Mouse (Mus musculus): ENCODE data around the gene Gabarap. TPM values are rescaled to one million over a fixed set of nuclear protein-coding genes. Genes with fewer than 3 reads are reported as not detected.
A peak's percentile ranks its signal among the peaks of the same experiment; 100 is the strongest.

The Gabarap gene
- polyA plus RNA-seq, 1 experiment from 2014 or later: 590 TPM

- no peak for ATAC-seq (ENCODE audit: low read depth)
- Histone ChIP-seq H3K27ac (replicated peaks; ENCODE audit: low read depth, low read length) (0 out of 2 replicates have a peak overlapping the region, but pooled peaks have one; percentile 92), H3K36me3 (ENCODE audit: control insufficient read depth, insufficient read depth, low read length) (peaks cover 49% of the 10 kb centered on the region), H3K9me3 (ENCODE audit: control insufficient read depth, low read length) (no peaks in the 10 kb centered on the region), H3K4me2 (ENCODE audit: low read depth, low read length) (peak overlapping the region; percentile 85), H3K9ac (ENCODE audit: low read depth, low read length) (peak overlapping the region; percentile 85), H3K4me3 (ENCODE audit: low read depth, low read length) (peak overlapping the region; percentile 70), H3K27me3 (replicated peaks; ENCODE audit: control insufficient read depth, insufficient read depth, low read length) (no peaks in the 10 kb centered on the region), H3K4me1 (ENCODE audit: control insufficient read depth, insufficient read depth, low read length) (peaks cover 11% of the 10 kb centered on the region)
- no peak for DNase-seq (ENCODE audit: low spot score)
- WGBS: 86% methylated on average over 10 of the region's 10 CpGs
Measured at GRCm38 (mm10) chr11:69992396-69992795, 1.5 kb downstream of the Gabarap start.

- ATAC-seq (ENCODE audit: low read depth): no peak
- DNase-seq (ENCODE audit: low spot score): no peak
- H3K4me3 ChIP-seq (ENCODE audit: low read depth, low read length): peak overlapping the region; percentile 70; the same call in 1 of the 2 replicates
- H3K4me1 ChIP-seq (ENCODE audit: control insufficient read depth, insufficient read depth, low read length): peaks cover 14% of the 10 kb centered on the region
- WGBS: 88% methylated on average over 3 of the region's 3 CpGs
- H3K27ac ChIP-seq (replicated peaks; ENCODE audit: low read depth, low read length): no peak overlapping the region
- no peaks in the 10 kb centered on the region for H3K27me3 ChIP-seq (replicated peaks; ENCODE audit: control insufficient read depth, insufficient read depth, low read length)
- H3K36me3 ChIP-seq (ENCODE audit: control insufficient read depth, insufficient read depth, low read length): peaks cover 46% of the 10 kb centered on the region
- H3K9me3 ChIP-seq (ENCODE audit: control insufficient read depth, low read length): no peaks in the 10 kb centered on the region
- H3K9ac ChIP-seq (ENCODE audit: low read depth, low read length): peak overlapping the region; percentile 85; the same call in 1 of the 2 replicates
- peak overlapping the region; percentile 85 for H3K4me2 ChIP-seq (ENCODE audit: low read depth, low read length)
Measured at GRCm38 (mm10) chr11:69992932-69993331, 2.0 kb downstream of the Gabarap start.

- Histone ChIP-seq H3K36me3 (ENCODE audit: control insufficient read depth, insufficient read depth, low read length) (peaks cover 46% of the 10 kb centered on the region), H3K9me3 (ENCODE audit: control insufficient read depth, low read length) (no peaks in the 10 kb centered on the region), H3K4me2 (ENCODE audit: low read depth, low read length) (peak overlapping the region; percentile 35), H3K9ac (ENCODE audit: low read depth, low read length) (no peak overlapping the region), H3K27me3 (replicated peaks; ENCODE audit: control insufficient read depth, insufficient read depth, low read length) (no peaks in the 10 kb centered on the region), H3K4me1 (ENCODE audit: control insufficient read depth, insufficient read depth, low read length) (peaks cover 17% of the 10 kb centered on the region), H3K4me3 (ENCODE audit: low read depth, low read length) (peak overlapping the region; percentile 64), H3K27ac (replicated peaks; ENCODE audit: low read depth, low read length) (no peak overlapping the region; the same call in 1 of the 2 replicates)
- DNase-seq (ENCODE audit: low spot score) (no peak), ATAC-seq (ENCODE audit: low read depth) (no peak)
- 87% methylated on average over 11 of the region's 11 CpGs for WGBS
Measured at GRCm38 (mm10) chr11:69994401-69995090, 3.6 kb downstream of the Gabarap start.

GRCm38 (mm10) chr11:69995391-69995960 is 4.5 kb downstream of the Gabarap start, which contains the start of gene Phf23:
TSS of gene Phf23 (plus strand) at chr11:69995777.
- under 1% methylated on average over 36 of the region's 36 CpGs for WGBS
- H3K4me3 ChIP-seq (ENCODE audit: low read depth, low read length): peak within 1 kb of the TSS; percentile 64
- H3K9ac ChIP-seq (ENCODE audit: low read depth, low read length): peak within 1 kb of the TSS; percentile 96
- H3K36me3 ChIP-seq (ENCODE audit: control insufficient read depth, insufficient read depth, low read length): peaks cover 46% of the 10 kb centered on the region
- ATAC-seq (ENCODE audit: low read depth): peak; percentile 86
- H3K4me2 ChIP-seq (ENCODE audit: low read depth, low read length): peak within 1 kb of the TSS; percentile 49
- H3K27me3 ChIP-seq (replicated peaks; ENCODE audit: control insufficient read depth, insufficient read depth, low read length): no peaks in the 10 kb centered on the region
- peak; percentile 100 for DNase-seq (ENCODE audit: low spot score)
- peaks cover 16% of the 10 kb centered on the region for H3K4me1 ChIP-seq (ENCODE audit: control insufficient read depth, insufficient read depth, low read length)
- H3K27ac ChIP-seq (replicated peaks; ENCODE audit: low read depth, low read length): peak within 1 kb of the TSS; percentile 98
- H3K9me3 ChIP-seq (ENCODE audit: control insufficient read depth, low read length): no peaks in the 10 kb centered on the region

GRCm38 (mm10) chr11:69996161-69997061 is 5.5 kb downstream of the Gabarap start:
- Histone ChIP-seq H3K9ac (ENCODE audit: low read depth, low read length) (peak overlapping the region; percentile 96), H3K27ac (replicated peaks; ENCODE audit: low read depth, low read length) (peak overlapping the region; percentile 98), H3K9me3 (ENCODE audit: control insufficient read depth, low read length) (no peaks in the 10 kb centered on the region), H3K4me2 (ENCODE audit: low read depth, low read length) (peak overlapping the region; percentile 49), H3K36me3 (ENCODE audit: control insufficient read depth, insufficient read depth, low read length) (peaks cover 46% of the 10 kb centered on the region), H3K4me3 (ENCODE audit: low read depth, low read length) (peak overlapping the region; percentile 64), H3K4me1 (ENCODE audit: control insufficient read depth, insufficient read depth, low read length) (peaks cover 17% of the 10 kb centered on the region), H3K27me3 (replicated peaks; ENCODE audit: control insufficient read depth, insufficient read depth, low read length) (no peaks in the 10 kb centered on the region)
- DNase-seq (ENCODE audit: low spot score) (peak; percentile 84), ATAC-seq (ENCODE audit: low read depth) (peak; percentile 0; the same call in 1 of the 2 replicates)
- WGBS: under 1% methylated on average over 40 of the region's 66 CpGs

- no peaks in the 10 kb centered on the region for H3K9me3 ChIP-seq (ENCODE audit: control insufficient read depth, low read length)
- H3K4me3 ChIP-seq (ENCODE audit: low read depth, low read length): peak overlapping the region; percentile 64
- H3K4me2 ChIP-seq (ENCODE audit: low read depth, low read length): peak overlapping the region; percentile 49
- ATAC-seq (ENCODE audit: low read depth) (peak; percentile 53), DNase-seq (ENCODE audit: low spot score) (peak; percentile 92)
- peaks cover 46% of the 10 kb centered on the region for H3K36me3 ChIP-seq (ENCODE audit: control insufficient read depth, insufficient read depth, low read length)
- peak overlapping the region; percentile 96 for H3K9ac ChIP-seq (ENCODE audit: low read depth, low read length)
- peaks cover 23% of the 10 kb centered on the region for H3K4me1 ChIP-seq (ENCODE audit: control insufficient read depth, insufficient read depth, low read length)
- H3K27me3 ChIP-seq (replicated peaks; ENCODE audit: control insufficient read depth, insufficient read depth, low read length): no peaks in the 10 kb centered on the region
- 2% methylated on average over 24 of the region's 44 CpGs for WGBS
- peak overlapping the region; percentile 98 for H3K27ac ChIP-seq (replicated peaks; ENCODE audit: low read depth, low read length)
Measured at GRCm38 (mm10) chr11:69997070-69997509, 6.1 kb downstream of the Gabarap start.

- Histone ChIP-seq H3K4me3 (ENCODE audit: low read depth, low read length) (no peak overlapping the region), H3K9ac (ENCODE audit: low read depth, low read length) (no peak overlapping the region), H3K4me2 (ENCODE audit: low read depth, low read length) (0 out of 2 replicates have a peak overlapping the region, but pooled peaks have one; percentile 49), H3K4me1 (ENCODE audit: control insufficient read depth, insufficient read depth, low read length) (peaks cover 19% of the 10 kb centered on the region), H3K36me3 (ENCODE audit: control insufficient read depth, insufficient read depth, low read length) (peaks cover 34% of the 10 kb centered on the region), H3K27ac (replicated peaks; ENCODE audit: low read depth, low read length) (no peak overlapping the region; the same call in 1 of the 2 replicates), H3K27me3 (replicated peaks; ENCODE audit: control insufficient read depth, insufficient read depth, low read length) (no peaks in the 10 kb centered on the region), H3K9me3 (ENCODE audit: control insufficient read depth, low read length) (no peaks in the 10 kb centered on the region)
- WGBS: 92% methylated on average over 27 of the region's 27 CpGs
- DNase-seq (ENCODE audit: low spot score): no peak
- no peak for ATAC-seq (ENCODE audit: low read depth)
Measured at GRCm38 (mm10) chr11:69998567-69999491, 7.9 kb downstream of the Gabarap start.
